Mouse (Mus musculus) midbrain, embryonic 15.5 days (tissue): Measurements from ENCODE around the gene Tent5a. TPM values are rescaled to one million over a fixed set of nuclear protein-coding genes. Genes with fewer than 3 reads are reported as not detected.

Source experiments
- ATAC-seq: fragments of 200-750 bp; cut with Nextera tagmentation; replicated peaks from 2 replicates; pipeline ENCODE4 v1.8.0; 2017; ENCODE audit warnings: moderate TSS enrichment
- H3K27ac ChIP-seq: fragments of 300-500 bp; sonication (generic); 2 replicates; pipeline ENCODE4 v1.5.1; 2015; ENCODE audit warnings: mild to moderate bottlenecking, inconsistent platforms
- H3K27me3 ChIP-seq: fragments of 300-500 bp; sonication (generic); replicated peaks from 2 replicates; pipeline ENCODE4 v1.6.1; 2015; ENCODE audit warnings: inconsistent platforms
- H3K36me3 ChIP-seq: fragments of 300-500 bp; sonication (generic); replicated peaks from 2 replicates; pipeline ENCODE4 v1.6.1; 2015; ENCODE audit warnings: inconsistent platforms
- H3K4me1 ChIP-seq: fragments of 300-500 bp; sonication (generic); 2 replicates; pipeline ENCODE4 v1.6.1; 2015; ENCODE audit warnings: inconsistent platforms
- H3K4me2 ChIP-seq: fragments of 300-500 bp; sonication (generic); 2 replicates; pipeline ENCODE4 v1.6.1; 2015; ENCODE audit warnings: inconsistent platforms, mild to moderate bottlenecking, moderate library complexity
- H3K4me3 ChIP-seq: fragments of 300-500 bp; sonication (generic); 2 replicates; pipeline ENCODE4 v1.5.1; 2015; ENCODE audit warnings: mild to moderate bottlenecking, inconsistent platforms
- H3K9ac ChIP-seq: fragments of 300-500 bp; sonication (generic); 2 replicates; pipeline ENCODE4 v1.6.1; 2015; ENCODE audit warnings: mild to moderate bottlenecking, inconsistent platforms
- H3K9me3 ChIP-seq: fragments of 300-500 bp; sonication (generic); 2 replicates; pipeline ENCODE4 v1.6.1; 2016; ENCODE audit warnings: inconsistent platforms
- WGBS: fragments of 180-500 bp; shearing (Covaris S2); methylation state at CpG from one replicate; pipeline ENCODE4 v1.1.7; 2015; ENCODE audit warnings: mixed read lengths; 5-methylcytosine and 5-hydroxymethylcytosine counted together
- polyA plus RNA-seq: library from polyadenylated mRNA; unstranded; fragments of >200 nt; fragmentation: Nextera tagmentation; extraction: Ambion mirVana; gene quantifications from 2 replicates; pipeline ENCODE4 v1.2.1, GENCODE M21; 2015

Gene Tent5a
- polyA plus RNA-seq, 1 experiment from 2014 or later, result 5.0 TPM

DNA sequence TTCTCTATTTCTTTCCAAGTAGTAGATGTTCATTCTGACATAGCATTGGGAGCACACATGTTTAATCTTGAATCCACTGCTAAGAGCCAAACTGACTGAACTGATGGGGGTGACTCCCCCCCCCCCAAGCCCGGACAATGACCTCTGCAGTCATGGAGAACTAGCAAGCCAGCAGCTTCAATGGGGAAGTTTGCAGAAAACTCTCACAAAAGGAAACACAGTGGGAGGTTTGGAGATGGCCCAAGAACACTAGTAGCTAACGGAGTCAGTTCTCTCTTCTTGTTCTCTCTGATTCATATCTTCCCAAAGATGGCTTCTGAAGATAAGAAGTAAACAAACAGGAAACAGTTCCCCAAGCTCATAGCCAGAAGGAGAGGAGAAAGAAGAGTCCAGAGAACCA lies 4.4 kb upstream of the Tent5a start:
- no peaks in the 10 kb centered on the region for H3K36me3 ChIP-seq
- H3K9me3 ChIP-seq, result no peaks in the 10 kb centered on the region
- H3K27ac ChIP-seq, result no peak overlapping the region
- H3K27me3 ChIP-seq, result no peaks in the 10 kb centered on the region
- no peak overlapping the region for H3K4me2 ChIP-seq
- H3K9ac ChIP-seq, result no peak overlapping the region
- H3K4me1 ChIP-seq, result peaks cover 4% of the 10 kb centered on the region
- no peak overlapping the region for H3K4me3 ChIP-seq
- WGBS, result 68% methylated on average over 2 of the region's 2 CpGs
- ATAC-seq, result no peak

DNA sequence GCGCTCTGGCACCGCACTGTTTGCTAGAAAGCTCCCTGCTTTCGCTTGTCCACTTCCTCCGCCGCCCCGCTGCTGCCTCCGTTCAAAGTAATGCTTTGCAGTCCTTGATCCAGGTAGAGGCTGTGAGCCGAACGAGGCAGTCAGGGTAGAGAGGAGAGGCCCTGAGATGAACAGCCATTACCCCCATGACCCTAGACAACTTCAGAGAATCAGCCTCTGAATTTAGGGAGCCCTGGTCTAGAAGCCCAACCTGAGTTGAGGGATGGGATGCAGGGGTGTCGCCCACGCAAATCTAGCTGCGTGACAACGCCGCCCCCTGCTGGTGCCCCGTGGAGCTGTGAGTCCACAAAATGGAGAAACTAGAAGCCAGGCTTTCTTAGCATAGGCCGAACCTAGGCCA lies 1.1 kb upstream of the Tent5a start:
- Histone ChIP-seq H3K36me3 (no peaks in the 10 kb centered on the region), H3K27ac (peak overlapping the region; percentile 66), H3K9me3 (no peaks in the 10 kb centered on the region), H3K9ac (peak overlapping the region; percentile 40), H3K4me2 (peak overlapping the region; percentile 98), H3K4me3 (peak overlapping the region; percentile 52), H3K27me3 (no peaks in the 10 kb centered on the region), H3K4me1 (peaks cover 20% of the 10 kb centered on the region)
- WGBS, result 1% methylated on average over 16 of the region's 16 CpGs
- ATAC-seq, result peak; percentile 64

- H3K27me3 ChIP-seq, result no peaks in the 10 kb centered on the region
- peak; percentile 65 for ATAC-seq
- H3K4me1 ChIP-seq, result peaks cover 20% of the 10 kb centered on the region
- H3K4me2 ChIP-seq, result peak overlapping the region; percentile 98
- WGBS, result 1% methylated on average over 86 of the region's 88 CpGs
- H3K27ac ChIP-seq, result peak overlapping the region; percentile 66
- H3K9me3 ChIP-seq, result no peaks in the 10 kb centered on the region
- H3K9ac ChIP-seq, result peak overlapping the region; percentile 40
- H3K36me3 ChIP-seq, result no peaks in the 10 kb centered on the region
- H3K4me3 ChIP-seq, result peak overlapping the region; percentile 52
Measured at GRCm38 (mm10) chr9:85326292-85327241, 581 bp downstream of the Tent5a start.

GRCm38 (mm10) chr9:85325201-85325868 lies 1.8 kb downstream of the Tent5a start:
- Histone ChIP-seq H3K4me3 (peak overlapping the region; percentile 52), H3K36me3 (no peaks in the 10 kb centered on the region), H3K4me1 (peaks cover 23% of the 10 kb centered on the region), H3K9ac (no peak overlapping the region), H3K27me3 (no peaks in the 10 kb centered on the region), H3K9me3 (no peaks in the 10 kb centered on the region), H3K27ac (no peak overlapping the region), H3K4me2 (peak overlapping the region; percentile 98)
- ATAC-seq, result no peak
- WGBS, result 45% methylated on average over 17 of the region's 17 CpGs

GRCm38 (mm10) chr9:85324158-85324875 lies 2.8 kb downstream of the Tent5a start:
- no peak overlapping the region for H3K9ac ChIP-seq
- H3K4me1 ChIP-seq, result peaks cover 23% of the 10 kb centered on the region
- no peak for ATAC-seq
- H3K4me2 ChIP-seq, result peak overlapping the region; percentile 98
- peak overlapping the region; percentile 52 for H3K4me3 ChIP-seq
- no peak overlapping the region for H3K27ac ChIP-seq
- no peaks in the 10 kb centered on the region for H3K27me3 ChIP-seq
- H3K9me3 ChIP-seq, result no peaks in the 10 kb centered on the region
- 83% methylated on average over 11 of the region's 11 CpGs for whole genome bisulfite sequencing
- H3K36me3 ChIP-seq, result no peaks in the 10 kb centered on the region

GRCm38 (mm10) chr9:85320167-85320951 lies 6.8 kb downstream of the Tent5a start:
- Histone ChIP-seq H3K27ac (no peak overlapping the region), H3K4me3 (no peak overlapping the region), H3K9me3 (no peaks in the 10 kb centered on the region), H3K4me2 (no peak overlapping the region), H3K9ac (no peak overlapping the region), H3K27me3 (no peaks in the 10 kb centered on the region), H3K36me3 (no peaks in the 10 kb centered on the region), H3K4me1 (0 out of 2 replicates have a peak, but pooled peaks cover 7% of the 10 kb centered on the region)
- ATAC-seq, result peak; percentile 67; the same call in 1 of the 2 replicates
- 48% methylated on average over 8 of the region's 8 CpGs for WGBS

DNA sequence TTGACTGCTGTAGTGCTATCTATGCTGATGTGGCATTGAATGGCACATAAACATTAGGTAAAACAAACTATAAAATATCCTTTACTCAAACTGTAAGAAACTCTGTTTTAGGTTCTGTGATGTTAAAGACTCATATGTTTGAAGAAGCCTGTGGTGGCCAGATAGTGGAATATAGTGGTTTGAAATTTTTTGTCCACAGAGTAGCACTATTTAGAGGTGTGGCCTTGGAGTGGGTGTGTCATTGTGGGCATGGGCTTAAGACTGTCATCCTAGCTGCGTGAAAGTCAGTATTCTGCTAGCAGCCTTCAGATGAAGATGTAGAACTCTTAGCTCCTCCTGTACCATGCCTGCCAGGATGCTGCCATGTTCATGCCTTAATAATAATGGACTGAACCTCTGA lies 11.0 kb downstream of the Tent5a start:
- no peak for ATAC-seq

DNA sequence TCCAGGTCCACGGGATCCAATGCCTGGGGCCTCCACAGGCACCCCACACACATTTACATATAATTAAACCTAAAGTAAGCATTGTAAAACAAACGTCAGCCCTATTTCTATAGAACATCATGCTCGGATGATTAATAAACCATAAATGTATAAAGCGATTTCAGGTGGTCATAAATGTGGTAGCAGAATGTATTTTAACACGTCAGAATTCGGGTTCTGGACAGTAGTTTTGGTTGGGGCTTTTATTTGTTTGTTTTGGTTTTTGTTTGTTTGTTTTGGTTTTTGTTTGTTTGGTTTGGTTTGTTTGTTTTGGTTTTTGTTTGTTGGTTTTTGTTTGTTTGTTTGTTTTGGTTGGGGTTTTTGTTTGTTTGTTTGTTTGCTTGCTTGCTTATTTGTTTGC lies 14.7 kb downstream of the Tent5a start, which contains the start of gene Gm11114:
Gene Gm11114, plus strand, starts transcription at position 301 of the 400 bp plus-strand sequence.
- Histone ChIP-seq H3K27me3 (no peaks in the 10 kb centered on the region), H3K36me3 (no peaks in the 10 kb centered on the region), H3K27ac (no peak within 1 kb of the TSS), H3K4me2 (no peak within 1 kb of the TSS), H3K4me3 (no peak within 1 kb of the TSS), H3K4me1 (no peaks in the 10 kb centered on the region), H3K9ac (no peak within 1 kb of the TSS), H3K9me3 (no peaks in the 10 kb centered on the region)
- WGBS, result 89% methylated on average over 6 of the region's 6 CpGs
- no peak for ATAC-seq

More for the DNA sequence above, 11.0 kb downstream of the Tent5a start:
- Histone ChIP-seq H3K4me3 (no peak overlapping the region), H3K9ac (no peak overlapping the region), H3K27ac (no peak overlapping the region), H3K27me3 (no peaks in the 10 kb centered on the region), H3K4me2 (no peak overlapping the region), H3K36me3 (no peaks in the 10 kb centered on the region), H3K4me1 (0 out of 2 replicates have a peak, but pooled peaks cover 3% of the 10 kb centered on the region), H3K9me3 (no peaks in the 10 kb centered on the region)
- WGBS, result 58% methylated on average over 1 of the region's 1 CpGs

GRCm38 (mm10) chr9:85303378-85303777 lies 23.8 kb downstream of the Tent5a start:
- no peaks in the 10 kb centered on the region for H3K27me3 ChIP-seq
- H3K4me2 ChIP-seq, result no peak overlapping the region
- H3K9me3 ChIP-seq, result no peaks in the 10 kb centered on the region
- ATAC-seq, result no peak
- no peak overlapping the region for H3K9ac ChIP-seq
- WGBS, result 94% methylated on average over 3 of the region's 3 CpGs
- no peaks in the 10 kb centered on the region for H3K36me3 ChIP-seq
- no peaks in the 10 kb centered on the region for H3K4me1 ChIP-seq
- no peak overlapping the region for H3K4me3 ChIP-seq
- H3K27ac ChIP-seq, result no peak overlapping the region

DNA sequence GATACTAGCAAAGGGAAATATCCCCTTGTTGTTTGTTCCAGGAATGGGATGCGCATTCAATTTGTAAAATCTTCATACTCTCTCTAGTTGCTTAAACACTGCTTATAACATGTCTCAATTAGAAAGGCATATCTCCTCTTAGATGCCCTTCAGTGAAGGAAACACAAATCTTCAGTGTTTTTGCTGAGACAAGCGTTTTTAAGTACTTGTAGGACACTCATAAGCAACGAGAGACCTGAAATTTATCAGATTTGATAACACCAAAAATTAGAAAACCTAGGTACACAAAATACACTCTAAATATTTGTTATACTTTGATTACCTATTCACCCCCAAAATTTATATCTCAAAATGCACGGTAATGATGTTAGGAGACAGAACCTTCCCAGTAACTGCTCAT lies 24.3 kb downstream of the Tent5a start:
- no peak for ATAC-seq
- Histone ChIP-seq H3K4me3 (no peak overlapping the region), H3K4me1 (no peaks in the 10 kb centered on the region), H3K9me3 (no peaks in the 10 kb centered on the region), H3K36me3 (no peaks in the 10 kb centered on the region), H3K4me2 (no peak overlapping the region), H3K27me3 (no peaks in the 10 kb centered on the region), H3K9ac (no peak overlapping the region), H3K27ac (no peak overlapping the region)
- WGBS, result 87% methylated on average over 4 of the region's 4 CpGs

- Histone ChIP-seq H3K9me3 (no peaks in the 10 kb centered on the region), H3K27ac (no peak overlapping the region), H3K4me2 (no peak overlapping the region), H3K4me3 (no peak overlapping the region), H3K9ac (no peak overlapping the region), H3K27me3 (no peaks in the 10 kb centered on the region), H3K4me1 (no peaks in the 10 kb centered on the region), H3K36me3 (no peaks in the 10 kb centered on the region)
- 77% methylated on average over 2 of the region's 2 CpGs for WGBS
- no peak for ATAC-seq
Measured at GRCm38 (mm10) chr9:85274114-85274513, 53.0 kb downstream of the Tent5a start.
